Mouse (Mus musculus): ENCODE measurements around the gene Tmc4.

Tmc4 gene

DNA sequence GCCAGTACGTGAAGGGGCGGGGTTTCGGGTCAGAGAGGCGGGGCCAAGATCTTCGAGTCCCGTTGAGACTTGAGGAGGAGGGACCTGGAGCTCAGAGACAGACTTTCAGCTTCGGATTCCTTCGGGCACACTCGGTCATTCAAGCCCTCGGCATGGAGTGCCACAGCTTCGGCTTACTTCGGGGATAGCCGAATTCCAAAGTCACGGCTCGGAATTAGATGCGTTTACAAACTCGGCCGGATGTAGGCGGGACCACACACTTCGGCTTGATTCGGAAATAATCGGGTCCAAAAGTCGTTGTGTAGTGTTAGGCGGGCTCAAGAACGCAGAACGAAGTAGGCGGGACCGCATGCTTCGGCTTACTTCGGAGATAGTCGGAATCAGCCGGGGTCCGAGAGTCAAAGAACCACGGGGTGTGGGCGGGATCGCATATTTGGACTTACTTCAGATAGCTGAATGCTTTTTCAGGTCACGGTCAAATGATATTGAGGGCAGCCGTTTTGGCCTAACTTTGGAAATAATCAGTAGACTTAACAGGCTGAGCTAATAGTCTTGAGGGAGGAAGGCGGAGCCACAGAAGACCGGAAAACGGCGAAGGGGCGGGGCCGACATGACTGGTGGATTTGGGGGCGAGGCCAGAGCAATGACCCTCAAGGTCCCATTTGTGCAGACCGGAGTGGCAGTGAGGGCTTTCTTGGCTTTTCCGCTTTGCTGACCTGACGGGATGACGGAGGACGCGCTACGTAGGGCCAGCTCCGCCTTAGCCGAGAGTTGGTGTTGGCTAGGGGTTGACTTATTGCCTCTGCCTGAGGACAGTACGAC, 15.8 kb upstream of the Tmc4 start, which contains the start of gene Mboat7:
Gene Mboat7 (minus strand): TSS at position 537 of the 822 bp plus-strand sequence.
- peak; percentile 85 for DNase-seq (ENCODE audit: low read depth, low spot score)

- no peak for DNase-seq (ENCODE audit: low read depth, low spot score)
These were observed 15.1 kb upstream of the Tmc4 start, which contains the start of gene Tsen34 for GRCm38 (mm10) chr7:3692382-3692986. Gene Tsen34, plus strand, starts transcription at chr7:3692863.

DNA sequence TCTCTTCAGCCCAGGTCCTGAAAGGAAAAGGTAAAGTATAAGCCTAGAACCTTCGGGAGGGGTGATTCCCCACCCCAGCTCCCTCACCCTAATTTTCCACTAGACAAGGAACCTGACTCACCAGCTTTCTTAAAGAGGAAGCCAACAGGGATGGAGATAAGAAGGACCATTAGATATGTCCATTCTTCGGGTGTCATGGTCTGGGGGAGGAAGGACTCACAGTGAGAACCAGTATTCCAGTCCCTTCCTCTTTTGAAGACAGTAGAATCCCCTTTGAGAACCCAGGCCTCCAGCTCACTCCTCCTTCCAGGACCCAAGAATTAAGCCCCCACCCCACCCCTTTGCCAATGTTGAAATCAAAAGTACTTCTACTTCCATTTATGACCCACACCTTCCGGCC, 14.6 kb upstream of the Tmc4 start:
- DNase-seq (ENCODE audit: low read depth, low spot score), result no peak

- DNase-seq (ENCODE audit: low read depth, low spot score), result no peak
These were observed 8.2 kb upstream of the Tmc4 start for GRCm38 (mm10) chr7:3685400-3686187.

GRCm38 (mm10) chr7:3684698-3685097, 7.3 kb upstream of the Tmc4 start:
- no peak for DNase-seq (ENCODE audit: low read depth, low spot score)

- DNase-seq (ENCODE audit: low read depth, low spot score), result no peak
These were observed 6.7 kb upstream of the Tmc4 start for GRCm38 (mm10) chr7:3683908-3684550.

DNA sequence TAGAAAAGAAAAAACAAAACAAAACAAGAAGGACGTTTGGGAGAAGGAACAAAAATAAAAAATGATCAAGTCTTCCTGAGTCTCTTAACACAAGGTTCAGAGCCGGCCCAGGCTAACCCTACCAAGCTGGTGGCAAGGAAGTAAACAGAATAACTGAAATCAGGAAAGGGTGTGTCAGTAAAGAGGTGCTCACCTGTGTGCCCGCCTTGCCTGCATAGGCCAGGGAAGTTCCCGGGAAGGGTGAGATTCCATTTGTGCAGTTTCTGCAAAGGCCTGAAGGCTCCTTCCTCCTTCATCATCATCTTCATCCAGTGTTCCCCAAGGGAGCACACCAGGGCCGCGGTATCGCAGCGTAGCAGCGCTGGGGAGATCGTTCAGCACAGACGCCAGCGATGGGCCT, 982 bp downstream of the Tmc4 start:
- DNase-seq (ENCODE audit: low read depth, low spot score), result no peak

- no peak for DNase-seq (ENCODE audit: low read depth, low spot score)
These were observed 2.2 kb downstream of the Tmc4 start for GRCm38 (mm10) chr7:3675228-3675548.

GRCm38 (mm10) chr7:3674507-3675227, 2.7 kb downstream of the Tmc4 start:
- DNase-seq (ENCODE audit: low read depth, low spot score), result peak; percentile 62

DNA sequence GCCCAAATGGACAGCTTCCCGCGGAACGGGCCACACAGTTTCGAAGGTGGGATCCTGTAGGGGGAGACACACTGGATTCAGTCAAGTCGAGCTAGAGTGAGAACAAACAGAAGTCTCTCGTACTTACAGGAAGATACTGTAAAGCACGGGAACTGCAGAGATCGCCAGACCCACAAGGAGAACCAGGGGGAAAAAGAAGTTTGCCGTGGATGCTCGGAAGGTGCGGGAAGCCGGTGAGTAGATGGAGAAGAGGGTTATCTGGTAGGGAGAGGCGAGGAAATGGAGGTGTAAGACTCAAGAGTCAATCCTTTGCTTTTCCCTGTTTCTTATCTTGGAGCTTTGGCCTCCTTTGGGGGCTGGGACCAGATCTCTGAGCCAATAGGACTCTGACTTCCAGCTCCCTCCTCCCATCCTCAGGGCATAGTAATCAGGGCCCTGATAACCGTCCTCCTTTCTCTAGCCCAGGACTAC, 10.4 kb downstream of the Tmc4 start:
- no peak for DNase-seq (ENCODE audit: low read depth, low spot score)

- DNase-seq (ENCODE audit: low read depth, low spot score), result peak; percentile 88
These were observed 11.9 kb downstream of the Tmc4 start, which contains the start of gene Leng1 for GRCm38 (mm10) chr7:3665215-3666114. Gene Leng1, minus strand, starts transcription at chr7:3665840.

DNA sequence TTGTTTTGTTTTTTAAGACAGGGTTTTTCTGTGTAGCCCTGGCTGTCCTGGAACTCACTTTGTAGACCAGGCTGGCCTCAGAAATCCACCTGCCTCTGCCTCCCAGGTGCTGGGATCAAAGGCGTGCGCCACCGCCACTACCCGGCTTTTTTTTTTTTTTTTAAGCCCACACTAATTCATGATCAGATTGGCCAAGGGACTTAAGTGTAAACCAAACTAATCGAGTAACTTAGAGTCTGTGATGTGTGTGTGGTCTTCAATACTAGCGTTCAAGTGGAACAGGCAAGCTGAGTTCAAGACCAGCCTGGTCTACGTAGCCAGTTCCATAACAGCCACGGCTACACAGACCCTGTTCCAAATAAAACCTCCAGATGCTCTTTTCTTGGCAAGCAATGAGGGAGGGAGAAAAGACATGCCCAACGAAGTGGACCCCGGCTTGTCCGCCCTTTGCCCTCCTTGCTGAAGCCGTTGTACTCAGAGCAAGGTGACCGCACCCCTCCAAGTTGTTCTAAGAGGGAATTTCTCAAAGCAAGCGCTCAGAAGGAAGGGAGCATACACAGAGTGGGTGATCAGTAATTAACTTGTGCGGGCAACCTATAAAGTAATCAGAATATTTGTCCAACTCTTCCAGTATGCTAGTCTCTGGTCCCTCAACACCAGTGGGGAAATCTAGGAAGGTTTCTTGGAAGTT, 12.7 kb downstream of the Tmc4 start:
- DNase-seq (ENCODE audit: low read depth, low spot score), result no peak

DNA sequence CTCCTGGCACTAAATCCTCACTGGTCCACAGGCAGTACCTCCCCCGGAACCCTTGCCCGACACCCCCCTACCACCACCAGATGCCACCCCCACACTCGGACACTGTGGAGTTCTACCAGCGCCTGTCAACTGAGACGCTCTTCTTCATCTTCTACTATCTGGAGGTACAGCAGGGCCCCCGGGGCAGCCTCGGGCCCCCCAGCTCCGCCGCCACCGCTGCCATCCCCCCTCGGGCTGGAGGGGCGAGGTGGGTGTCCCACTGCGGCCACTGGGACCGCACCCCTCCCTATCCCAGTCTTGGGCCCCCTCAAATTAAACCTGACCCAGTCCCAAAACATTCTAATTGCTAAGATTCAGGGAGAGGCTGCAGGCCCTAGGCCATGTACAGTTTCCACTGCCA, 18.8 kb downstream of the Tmc4 start:
- no peak for DNase-seq (ENCODE audit: low read depth, low spot score)

DNA sequence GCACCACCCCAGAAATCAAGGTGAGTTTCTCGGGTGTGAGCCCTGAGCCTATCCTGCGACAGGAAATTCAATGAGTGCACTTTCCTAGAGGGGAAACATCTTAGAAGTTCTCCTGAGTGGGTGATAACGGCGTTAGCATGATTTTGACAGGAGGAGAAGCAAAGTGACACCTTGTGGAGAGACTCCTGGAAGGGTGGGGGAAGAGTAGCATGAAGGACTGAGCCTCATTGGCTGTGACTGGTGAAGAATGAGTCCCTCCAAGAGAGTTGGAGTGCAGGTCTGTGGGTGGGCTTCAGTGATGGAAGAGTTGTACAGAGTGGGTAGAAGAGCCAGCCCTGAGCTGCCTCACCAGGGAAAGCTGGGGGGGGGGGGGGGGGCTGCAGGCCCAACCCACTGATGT, 20.4 kb downstream of the Tmc4 start:
- DNase-seq (ENCODE audit: low read depth, low spot score), result no peak

GRCm38 (mm10) chr7:3646641-3647040, 30.7 kb downstream of the Tmc4 start:
- no peak for DNase-seq (ENCODE audit: low read depth, low spot score)

GRCm38 (mm10) chr7:3646188-3646587, 31.2 kb downstream of the Tmc4 start:
- no peak for DNase-seq (ENCODE audit: low read depth, low spot score)

- no peak for DNase-seq (ENCODE audit: low read depth, low spot score)
These were observed 31.8 kb downstream of the Tmc4 start for GRCm38 (mm10) chr7:3645488-3646025.

DNA sequence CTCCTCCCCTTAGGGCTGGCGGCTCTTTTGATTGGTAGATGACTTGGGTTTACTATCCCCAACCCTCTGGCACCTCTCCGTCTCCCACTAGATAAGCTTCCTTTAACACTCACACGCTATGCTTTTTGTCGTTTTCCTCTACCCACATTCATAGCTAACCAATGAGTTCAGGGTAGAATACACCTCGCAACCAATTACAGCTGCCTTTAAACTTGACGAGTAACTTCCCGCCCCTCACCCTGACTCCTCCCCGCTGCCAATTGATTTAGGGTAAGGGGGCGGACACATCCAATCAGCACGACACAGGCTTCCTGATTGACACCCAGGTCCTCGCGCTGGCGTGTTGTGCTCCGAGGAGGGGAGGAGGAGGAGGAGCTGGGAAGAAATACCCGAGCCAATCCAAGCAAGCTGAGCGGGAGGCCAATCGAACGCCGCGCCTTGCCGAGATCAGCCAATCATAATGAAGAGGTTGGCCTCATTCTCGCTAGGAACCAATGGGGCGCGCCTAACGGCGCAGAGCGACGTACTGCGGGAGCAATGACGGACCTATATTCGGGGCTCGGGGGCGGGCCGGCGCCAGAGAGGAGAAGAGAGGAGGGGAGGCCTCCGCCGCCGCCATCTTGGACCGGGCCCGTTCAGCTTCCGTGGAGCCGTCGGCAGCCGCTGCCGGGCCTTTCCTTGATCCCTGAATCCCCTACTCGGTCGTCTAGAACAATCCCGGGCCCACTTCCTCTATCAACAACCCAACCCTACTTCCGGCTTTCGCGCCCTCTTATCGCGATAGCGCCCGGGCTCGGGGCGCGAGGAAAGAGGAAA, 32.5 kb downstream of the Tmc4 start, which contains the start of gene Cnot3:
Gene Cnot3 (plus strand): TSS at position 597 of the 816 bp plus-strand sequence.
- peak; percentile 99 for DNase-seq (ENCODE audit: low read depth, low spot score)
